Mouse (Mus musculus) cerebellum, adult 9-10 months (tissue): ENCODE measurements at regions not wholly inside any gene's neighbourhood (a gene's known extent, or its start where the extent isn't known, plus 50 kb on each side); places are given as distances from the start of the nearest gene placed in this dataset.

Source experiments
- DNase-seq: peaks from one replicate; pipeline ENCODE4 v3.0.0; 2022

DNA sequence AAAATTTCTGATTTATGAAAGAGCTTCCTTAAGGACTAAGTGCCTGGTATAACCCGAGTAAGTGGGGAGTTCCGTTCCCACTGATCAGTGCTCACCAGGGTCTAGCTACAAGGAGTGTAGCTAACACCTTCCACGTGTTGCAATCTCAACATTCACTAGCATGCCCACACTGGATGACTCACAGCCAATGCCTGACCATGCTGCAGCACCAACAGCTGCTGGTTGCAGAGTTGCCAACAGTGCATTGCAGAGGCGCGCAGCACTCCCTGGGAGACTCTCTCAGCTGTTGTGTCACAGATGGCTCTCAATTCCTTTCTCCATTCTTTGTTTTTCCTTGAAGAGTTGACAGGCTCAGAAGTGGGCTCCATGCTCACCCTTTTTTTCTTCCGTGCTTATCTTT, 787.5 kb upstream of the Tenm3 start:
- DNase-seq = no peak

DNA sequence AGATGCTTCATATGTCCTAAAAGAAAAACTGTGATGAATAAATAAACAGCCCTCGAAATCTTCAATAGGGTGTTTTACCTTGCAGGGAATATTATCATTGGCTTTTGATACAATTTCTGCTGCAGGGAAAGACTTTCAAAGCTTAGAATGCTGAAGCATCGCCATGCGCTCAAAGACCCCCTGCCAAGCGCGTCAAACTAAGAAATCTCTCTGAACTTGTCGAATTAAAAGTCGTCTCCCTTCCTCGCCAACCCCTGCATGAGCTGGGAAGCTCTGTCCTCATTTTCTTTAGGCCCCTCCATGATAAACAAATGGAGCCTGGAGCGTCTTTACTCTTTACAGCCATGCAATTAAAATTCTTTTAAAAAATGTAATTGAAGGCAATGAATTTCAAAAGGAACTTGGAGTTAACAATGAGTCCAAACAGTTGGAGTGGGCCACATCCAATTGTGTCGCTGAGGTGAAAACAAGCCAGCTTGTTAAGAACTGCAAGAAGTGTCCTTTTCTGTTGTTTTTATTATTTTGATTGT, 784.3 kb upstream of the Tenm3 start:
- DNase-seq = no peak

DNA sequence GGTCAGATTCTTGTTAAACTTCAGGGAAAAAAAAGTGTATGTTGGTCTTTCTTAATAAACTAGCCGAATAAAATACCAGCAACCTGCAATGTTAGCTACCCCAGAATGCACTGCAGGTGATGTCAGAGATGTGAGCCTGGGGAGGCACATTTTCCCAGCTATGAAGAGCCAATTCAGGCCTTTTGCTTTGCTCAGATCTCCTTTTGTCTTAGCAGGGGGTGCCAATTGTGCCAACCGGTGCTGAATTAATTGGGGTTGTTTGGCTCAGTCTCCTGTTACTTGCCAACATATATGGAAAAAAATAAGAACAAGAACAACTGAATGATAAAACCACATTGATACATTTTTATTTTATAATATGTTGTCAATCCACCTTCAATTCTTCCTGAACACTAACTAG, 751.8 kb upstream of the Tenm3 start:
- DNase-seq = no peak

DNA sequence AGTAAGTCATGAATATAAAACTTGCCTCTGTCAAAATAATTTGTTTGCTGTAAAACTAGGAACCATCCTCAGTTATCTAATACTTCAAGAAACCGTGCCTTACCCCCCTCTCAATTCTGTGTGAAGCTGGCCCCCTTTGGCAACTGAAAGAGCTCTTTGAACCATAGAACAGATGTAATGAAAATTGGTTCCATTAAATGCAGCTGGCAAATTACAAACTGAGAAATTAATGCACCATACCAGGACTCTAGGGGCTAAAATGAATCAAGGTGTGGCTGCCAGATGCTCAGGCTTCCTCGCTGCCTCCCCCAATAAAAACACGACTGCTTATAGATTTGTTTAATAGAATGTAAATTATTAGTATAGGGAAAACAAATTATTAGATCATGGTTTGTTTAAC, 723.7 kb upstream of the Tenm3 start:
- DNase-seq = no peak

DNA sequence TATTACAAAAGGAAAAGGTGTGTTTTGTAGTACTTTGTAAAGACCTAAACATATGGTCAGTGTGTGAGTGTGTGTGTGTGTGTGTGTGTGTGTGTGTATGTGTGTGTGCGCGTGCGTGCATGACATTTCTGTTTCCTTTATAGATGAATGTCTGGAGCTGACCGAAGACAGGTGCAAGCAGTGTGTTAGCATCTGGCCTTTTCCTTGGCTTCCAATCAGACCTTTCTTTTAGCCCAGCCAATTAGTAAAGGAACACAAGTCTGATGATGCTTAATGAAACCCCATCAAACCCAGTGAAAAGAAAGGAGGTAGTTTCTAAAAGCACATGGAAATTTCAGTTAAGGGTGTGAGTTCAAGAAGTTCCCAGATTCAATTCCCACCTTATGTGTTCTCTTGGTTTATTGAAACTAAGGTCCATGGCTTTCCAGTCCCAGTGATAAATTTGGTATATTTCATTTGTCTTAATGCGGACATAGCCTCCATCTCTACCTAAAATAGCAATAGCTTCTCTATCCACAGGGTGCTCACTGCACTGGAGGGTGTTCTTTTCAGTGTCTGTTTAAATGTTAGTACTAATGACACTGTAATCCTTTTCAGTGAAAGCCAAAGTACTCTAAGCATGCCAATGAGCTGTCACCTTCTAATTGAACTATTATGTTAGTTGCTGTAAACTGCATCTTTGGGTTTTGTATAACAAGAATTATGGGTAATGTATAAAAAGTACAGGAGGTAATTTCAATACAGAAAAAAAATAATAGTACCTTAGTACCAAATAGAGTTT, 719.9 kb upstream of the Tenm3 start:
- no peak for DNase-seq

DNA sequence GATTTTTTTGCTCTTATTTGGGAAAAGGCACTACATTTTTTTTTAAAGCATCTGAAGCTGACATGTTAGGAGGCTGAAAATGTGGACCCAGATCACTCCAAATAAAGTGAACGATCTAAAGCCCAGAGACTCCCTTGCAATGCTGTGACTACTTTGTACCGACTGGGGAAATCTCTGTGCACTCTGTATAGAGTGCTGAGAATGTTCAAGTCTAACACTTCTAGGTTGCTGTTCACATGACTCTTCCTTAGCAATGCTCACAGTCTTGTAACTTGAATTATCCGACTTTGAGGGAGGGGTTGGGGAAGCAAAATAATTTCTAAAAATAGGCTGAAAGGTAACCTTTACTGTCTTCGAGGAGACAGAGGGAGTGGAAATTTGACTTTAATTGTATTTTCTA, 719.2 kb upstream of the Tenm3 start:
- DNase-seq = no peak

DNA sequence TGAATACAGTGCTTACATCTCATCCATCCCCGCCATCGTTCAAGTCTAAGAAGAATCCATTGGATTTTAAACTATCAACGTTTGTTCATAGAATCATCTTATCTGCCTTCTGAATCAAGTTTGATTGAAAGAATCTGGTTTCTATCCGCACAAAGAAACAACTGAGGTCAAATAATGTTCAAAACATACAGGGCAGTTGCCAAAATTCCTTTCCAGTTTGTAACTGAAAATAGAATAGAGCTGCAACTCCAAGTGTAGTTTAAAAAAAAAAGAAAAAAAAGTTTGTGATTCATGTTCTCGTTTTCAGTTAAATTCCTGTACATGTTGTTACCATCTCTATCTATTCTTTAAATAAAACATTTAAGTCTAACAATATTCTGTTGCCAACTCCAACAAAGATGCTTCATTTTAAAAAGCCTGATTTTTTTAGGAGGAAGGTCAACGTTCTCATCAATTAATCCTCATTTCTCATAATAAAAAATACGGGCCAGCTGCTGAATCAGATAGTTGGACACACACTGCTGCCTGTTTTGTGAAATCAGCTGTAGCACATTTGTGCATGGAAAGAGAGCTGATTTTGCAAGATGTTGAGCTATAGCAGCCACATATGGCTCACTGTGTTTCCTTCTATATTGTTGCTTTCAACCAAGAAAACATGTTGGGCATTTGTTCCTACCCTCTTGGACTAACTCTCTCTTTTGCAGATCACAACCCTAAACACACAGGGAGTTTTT, 712.1 kb upstream of the Tenm3 start:
- no peak for DNase-seq

DNA sequence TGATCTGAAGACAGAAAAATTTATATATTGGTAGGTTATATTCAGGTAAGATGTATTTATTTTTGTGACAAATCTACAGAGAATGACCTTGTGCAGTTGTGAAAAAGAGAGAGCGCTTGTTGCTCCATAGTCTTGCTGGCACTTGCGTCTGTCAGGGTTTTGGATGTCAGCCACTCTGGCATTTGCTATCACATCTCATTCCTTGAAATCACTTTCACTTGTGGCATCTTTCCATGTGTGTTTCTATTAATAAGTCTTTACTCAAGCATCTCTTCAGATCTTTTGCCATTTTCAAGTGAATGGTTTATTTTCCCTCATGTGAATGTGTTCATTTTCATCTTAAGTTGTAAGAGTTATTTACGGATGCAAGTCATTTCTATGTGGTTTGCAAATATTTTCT, 709.4 kb upstream of the Tenm3 start:
- no peak for DNase-seq

DNA sequence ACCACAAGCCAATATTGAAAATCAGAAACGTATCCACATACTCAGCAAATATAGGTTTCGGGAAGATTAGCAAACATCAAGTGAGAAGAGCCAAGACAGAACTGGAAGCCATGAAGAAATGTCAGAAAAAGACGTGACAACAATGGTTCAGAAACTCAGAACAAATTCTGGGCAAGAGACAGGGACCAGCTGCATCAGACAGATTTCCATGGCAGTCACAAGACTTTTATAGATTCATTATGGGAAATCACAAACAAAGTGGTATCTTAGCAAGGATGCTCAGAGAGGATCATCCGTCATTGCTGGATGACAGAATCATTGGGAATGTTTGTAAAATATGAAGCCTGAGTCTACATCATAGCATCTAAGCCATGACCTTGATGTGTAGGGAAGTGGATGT, 699.6 kb upstream of the Tenm3 start:
- DNase-seq = no peak

DNA sequence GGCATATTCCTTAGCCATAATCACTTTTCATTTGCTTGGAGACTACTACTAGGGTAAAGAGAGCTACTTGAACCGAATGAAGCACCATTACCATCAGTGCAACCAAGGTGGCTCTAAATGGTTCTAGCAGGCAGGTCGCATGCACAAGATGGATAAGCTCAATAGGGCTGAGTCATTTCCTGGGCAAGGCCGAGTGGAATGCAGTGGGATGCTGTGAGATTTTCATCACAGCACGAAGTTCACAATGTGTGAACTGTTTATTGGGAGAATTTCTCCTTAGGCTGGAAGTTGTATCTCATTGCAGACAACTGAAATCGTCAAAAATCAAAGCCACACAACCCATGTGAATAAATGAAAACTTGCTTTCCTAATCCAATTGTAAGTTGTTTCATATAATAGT, 697.6 kb upstream of the Tenm3 start:
- DNase-seq = no peak

DNA sequence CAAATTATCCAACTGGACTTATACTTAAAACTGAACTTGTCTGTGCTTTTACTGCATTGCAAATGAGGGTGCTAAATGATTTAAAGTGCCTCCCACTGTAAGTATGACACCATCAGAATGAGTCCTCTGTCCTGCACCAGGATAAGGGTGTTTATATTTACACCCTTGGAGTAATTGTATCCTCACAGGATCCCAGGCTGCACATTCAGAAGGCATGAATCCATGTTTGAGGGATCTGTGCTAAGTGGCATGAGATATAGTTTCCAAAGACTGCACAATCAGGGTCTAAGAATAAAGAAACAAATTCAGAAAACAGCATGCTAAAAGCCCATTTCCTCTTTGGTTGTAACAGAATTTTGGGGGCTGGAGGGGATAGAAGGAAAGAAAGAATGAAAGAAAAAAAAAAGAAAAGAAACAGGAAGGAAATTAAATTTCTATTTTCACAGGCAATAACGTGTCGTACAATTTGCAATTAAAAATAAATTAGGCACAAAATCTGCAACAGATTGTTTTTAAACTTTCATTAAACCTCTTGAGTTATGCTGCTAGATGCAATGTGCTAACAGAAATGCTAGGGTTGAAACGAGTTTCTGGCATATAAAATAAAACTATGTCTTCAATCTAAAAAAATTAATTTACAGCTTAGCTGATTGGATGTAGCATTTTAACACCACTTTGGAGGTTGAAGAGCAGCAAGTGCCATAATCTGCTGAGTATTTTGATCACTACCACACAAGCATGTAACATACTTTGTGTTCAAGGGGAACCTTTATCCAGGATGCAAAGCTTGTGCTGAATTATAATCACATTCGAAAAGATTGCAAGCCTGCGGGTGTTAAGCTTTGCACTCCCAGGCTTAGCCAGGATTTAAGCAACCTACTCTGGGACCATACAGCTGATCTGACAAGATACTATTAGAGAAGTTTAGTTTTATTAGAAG, 689.9 kb upstream of the Tenm3 start:
- DNase-seq = no peak

DNA sequence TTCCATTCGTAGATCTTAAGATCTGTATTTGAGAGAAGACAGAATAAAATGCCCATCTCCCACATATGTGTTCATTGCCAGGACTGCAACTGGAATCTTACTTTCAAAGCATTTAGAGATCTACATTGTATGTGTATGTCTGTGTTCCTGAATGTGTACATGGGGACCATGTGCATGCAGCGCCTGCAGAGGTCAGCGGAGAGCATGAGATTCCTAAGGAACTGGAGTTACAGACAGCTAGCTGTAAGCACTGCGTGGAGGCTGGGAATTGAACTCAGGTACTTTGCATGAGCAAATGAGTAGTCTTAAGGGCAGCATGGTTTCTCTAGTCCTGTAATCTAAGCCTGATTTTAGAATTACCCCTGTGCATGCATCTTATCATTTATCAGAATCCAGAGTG, 685.5 kb upstream of the Tenm3 start:
- no peak for DNase-seq

DNA sequence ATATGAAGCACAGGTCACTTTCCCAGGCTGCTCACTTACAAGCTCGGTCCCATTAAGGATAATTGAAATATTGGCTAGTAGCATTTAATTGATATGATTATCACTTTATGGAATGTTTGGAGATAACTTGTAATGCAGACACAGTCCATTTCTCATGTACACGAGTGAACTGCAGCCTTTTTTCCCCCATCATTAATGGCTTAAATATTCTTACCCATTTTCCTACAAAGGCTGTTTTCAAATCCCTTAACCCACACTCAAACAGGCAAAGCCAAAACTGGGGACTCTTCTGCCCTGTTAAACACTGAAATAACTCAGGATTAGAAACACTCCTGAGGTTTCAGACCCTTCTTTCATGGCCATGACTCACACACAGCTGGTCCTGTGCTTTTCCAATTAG, 649.2 kb upstream of the Tenm3 start:
- DNase-seq = no peak

DNA sequence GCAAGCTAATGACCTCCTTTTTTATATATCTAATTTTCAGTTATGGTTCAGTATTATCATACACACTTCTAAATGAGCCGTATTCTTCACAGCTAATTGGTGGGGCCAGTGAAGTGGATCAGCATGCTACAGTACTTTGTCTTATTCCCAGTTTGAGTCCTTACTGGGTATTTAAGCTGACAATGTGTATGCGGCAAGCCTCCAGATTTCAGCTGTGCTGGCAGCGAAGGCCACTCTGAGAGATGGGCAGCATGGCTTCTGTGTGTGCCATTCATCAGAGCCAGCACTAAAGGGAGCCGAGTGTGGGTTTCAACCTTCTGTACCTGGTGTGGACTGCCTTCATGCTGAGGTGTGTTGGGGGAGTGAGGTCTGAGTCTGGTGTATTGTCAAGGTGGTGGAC, 641.5 kb upstream of the Tenm3 start:
- DNase-seq = no peak

DNA sequence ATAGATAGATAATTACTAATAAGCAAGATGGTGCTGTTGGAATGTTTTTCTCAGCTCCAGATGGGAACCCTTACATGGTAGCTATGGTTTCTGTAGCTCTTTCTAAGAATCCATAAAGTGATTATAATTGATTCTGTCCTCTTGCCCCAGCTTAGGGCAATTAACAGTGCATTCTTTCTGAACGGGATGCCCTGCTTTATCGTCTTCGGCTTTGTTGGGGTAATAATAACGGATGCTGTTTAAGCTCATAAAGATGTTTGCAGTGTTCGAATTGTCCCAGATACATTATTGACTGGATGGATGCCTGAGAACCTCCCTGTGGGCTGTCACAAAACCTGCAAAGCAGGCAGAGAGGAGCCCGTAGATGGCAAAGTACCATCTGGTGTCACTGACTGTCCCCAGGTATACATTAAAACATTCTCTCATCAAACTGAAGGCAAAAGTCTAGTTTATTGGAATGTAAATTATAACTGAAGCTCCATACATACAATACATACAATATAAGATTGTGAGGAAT, 637.8 kb upstream of the Tenm3 start:
- no peak for DNase-seq

DNA sequence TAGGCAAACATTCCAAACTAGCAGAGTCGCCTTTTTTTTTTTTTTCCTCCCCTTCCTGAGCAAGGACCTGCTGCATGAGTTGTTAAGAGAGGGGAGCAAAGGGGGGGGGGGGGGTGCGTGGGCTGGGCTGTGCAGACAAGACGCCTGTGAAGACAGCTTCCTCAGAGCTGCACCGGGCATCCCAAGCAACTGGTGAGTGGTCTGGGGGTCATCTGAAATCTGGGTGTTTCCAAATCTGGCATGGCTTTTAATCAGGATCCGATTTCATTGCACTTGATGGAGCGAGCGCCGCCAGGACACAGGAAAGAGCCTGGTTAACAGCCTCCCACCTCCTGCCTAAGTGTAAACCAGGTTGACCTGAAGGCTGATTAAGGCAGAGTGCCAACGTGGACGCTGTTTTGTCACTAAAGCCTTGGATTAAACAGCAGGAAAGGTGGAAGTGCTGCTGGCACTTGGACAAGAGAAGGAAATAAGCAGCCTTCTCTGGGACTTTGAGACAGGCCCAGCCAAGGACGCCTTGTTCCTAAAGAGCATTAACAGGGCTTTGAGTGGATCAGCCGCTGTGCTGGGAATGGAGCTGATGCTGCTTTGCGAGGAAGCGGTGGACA, 622.3 kb upstream of the Tenm3 start:
- no peak for DNase-seq

DNA sequence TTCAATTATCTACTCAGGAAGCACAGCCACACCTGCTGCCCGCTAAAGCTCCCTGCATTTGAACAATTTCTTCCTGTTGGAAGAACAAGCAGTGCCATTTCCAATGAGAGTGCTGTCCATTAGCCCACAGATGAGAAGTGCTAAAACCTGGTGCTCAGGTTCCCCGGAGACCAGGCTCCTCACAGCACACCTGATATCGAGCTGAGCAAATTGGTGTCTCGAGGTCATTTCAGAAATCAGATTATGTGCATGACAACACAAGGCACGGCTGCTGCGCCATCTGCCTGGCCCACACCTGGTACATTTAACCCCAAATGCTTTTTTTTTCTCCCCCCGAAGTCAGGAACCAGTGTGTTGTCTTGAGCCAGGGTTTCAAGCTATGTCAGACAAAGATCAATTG, 621.3 kb upstream of the Tenm3 start:
- no peak for DNase-seq

DNA sequence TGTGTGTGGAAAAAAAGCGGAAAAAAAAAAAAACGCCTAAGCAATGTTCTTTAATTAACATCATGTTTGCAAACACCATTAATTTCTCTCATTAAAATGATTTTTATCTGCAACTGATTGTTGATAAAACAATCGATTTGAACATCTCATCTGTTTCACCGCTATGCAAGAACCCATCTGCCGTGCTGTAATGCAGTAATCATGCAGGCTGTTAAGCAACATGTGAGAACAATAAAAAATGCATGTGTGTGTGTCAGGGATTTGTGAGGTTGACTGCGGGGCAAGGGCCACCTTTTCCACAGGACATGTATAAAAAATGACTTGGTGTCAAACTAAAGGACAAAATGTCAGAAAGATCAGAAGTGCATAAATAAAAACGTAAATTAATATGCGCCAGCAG, 618.9 kb upstream of the Tenm3 start:
- DNase-seq = no peak

DNA sequence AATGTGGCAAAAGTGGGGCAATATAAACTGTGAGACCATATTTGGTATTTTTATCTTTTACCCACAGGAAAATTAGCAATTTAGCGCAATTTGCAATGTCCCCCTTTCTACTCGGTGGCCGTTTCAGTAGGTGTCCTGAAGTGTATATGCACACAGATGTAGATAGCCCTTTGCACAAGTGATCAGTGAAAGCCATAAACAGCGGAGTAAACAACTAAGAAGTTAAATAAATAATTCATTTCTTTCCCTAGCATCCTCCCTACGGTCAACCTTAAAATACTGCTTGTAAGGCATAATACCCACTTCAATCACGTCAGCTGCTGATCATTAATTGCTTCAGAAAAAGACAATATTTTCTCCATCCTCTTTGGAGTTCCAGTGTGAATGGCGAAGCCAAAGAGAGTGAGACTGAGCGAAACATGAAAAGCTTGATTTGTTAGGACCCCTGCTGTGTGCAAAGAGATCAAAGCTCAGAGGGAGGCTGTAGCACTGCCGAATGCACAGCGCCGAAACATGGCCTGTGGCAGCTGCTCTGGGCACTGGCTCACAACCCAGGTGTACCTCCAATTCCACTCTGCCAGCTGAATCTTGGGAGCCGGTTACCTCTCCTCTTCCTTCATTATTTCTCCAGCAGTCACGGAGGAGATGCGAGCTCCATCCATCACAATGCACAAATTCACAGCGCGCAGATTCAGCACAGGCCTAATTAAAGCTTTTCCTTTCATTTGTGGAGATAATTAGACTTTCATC, 618.1 kb upstream of the Tenm3 start:
- DNase-seq = no peak

DNA sequence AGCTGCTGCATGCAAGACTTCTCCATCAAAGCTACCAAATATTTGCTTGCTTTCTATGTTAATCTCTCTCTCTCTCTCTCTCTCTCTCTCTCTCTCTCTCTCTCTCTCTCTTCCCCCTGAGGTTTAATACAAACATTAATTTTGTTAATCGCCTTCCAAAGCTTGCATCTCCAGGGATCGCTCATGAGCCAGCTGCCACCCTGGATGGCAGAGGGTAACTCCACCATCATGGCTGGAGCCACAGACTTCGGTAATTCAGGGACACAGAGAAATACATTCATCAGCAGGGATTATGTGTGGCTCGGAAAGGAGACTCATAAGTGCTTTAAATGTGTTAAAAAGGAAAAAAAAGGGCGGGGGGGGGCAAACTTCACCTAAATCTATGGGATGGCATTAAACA, 601.7 kb upstream of the Tenm3 start:
- no peak for DNase-seq

DNA sequence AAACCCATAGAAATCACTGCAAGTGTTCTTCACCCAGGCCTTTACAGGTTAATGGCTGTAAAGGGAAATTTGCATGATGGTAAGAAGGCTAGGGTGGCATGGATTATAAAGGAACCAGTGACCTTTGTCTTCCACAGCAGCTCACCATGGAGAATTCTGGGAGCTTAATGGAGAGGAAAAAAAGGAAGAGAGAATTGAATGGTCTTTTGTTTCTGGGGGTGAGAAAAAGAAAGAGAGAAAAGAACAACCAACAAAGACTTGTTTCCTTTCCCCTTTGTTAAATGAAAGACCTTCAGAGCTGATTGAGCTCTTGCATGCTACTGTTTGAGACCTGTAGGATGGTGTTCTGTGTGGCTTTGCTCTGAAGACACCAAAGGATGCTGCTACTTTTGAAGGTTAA, 597.5 kb upstream of the Tenm3 start:
- DNase-seq = no peak

DNA sequence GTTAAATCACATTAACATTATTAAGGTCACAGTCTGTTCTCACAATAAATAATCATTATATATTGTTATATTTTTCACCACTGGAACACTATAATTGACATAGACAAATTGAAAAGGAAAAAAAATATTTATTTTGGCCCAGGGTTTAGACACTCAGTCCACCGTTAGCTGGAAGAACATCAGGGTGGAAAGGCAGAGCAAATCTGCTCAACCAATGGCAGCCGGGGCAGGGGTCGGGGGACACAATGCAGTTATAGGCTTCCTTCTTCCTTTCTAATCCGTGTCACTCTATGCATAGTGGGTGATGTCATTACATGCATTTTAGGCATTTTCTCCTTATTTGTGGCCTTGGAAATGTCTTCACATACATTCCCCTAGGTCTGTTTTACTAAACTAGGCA, 552.8 kb upstream of the Tenm3 start:
- no peak for DNase-seq
